Mouse (Mus musculus) lung, postnatal 0 days (tissue): ENCODE data around the gene Spag4. TPM values are rescaled to one million over a fixed set of nuclear protein-coding genes. Genes with fewer than 3 reads are reported as not detected.

ENCODE experiments used
- ATAC-seq: fragments of 200-750 bp; cut with Nextera tagmentation; 2 replicates; pipeline ENCODE4 v1.8.0; 2017; ENCODE audit warnings: moderate library complexity
- DNase-seq: peaks from one replicate; pipeline ENCODE4 v3.0.0-alpha.2; 2016; ENCODE audit warnings: low spot score
- H3K27ac ChIP-seq: fragments of 300-500 bp; sonication (generic); 2 replicates; pipeline ENCODE4 v1.5.1; 2014; ENCODE audit warnings: antibody characterized with exemption, mild to moderate bottlenecking, low read length, mixed read lengths
- H3K27me3 ChIP-seq: fragments of 300-500 bp; sonication (generic); replicated peaks from 2 replicates; pipeline ENCODE4 v1.6.1; 2014; ENCODE audit warnings: low read length, mixed read lengths; ENCODE audit not compliant: insufficient read depth
- H3K36me3 ChIP-seq: fragments of 300-500 bp; sonication (generic); 2 replicates; pipeline ENCODE4 v1.6.1; 2014; ENCODE audit warnings: low read length, mixed read lengths; ENCODE audit not compliant: insufficient read depth
- H3K4me1 ChIP-seq: fragments of 300-500 bp; sonication (generic); 2 replicates; pipeline ENCODE4 v1.6.1; 2014; ENCODE audit warnings: antibody characterized with exemption, low read depth, low read length, mixed read lengths; ENCODE audit not compliant: insufficient read depth
- H3K4me2 ChIP-seq: fragments of 300-500 bp; sonication (generic); replicated peaks from 2 replicates; pipeline ENCODE4 v1.6.1; 2014; ENCODE audit warnings: low read depth, mild to moderate bottlenecking, low read length, moderate library complexity, mixed read lengths
- H3K4me3 ChIP-seq: fragments of 300-500 bp; sonication (generic); 2 replicates; pipeline ENCODE4 v1.5.1; 2014; ENCODE audit warnings: low read depth, low read length
- H3K9ac ChIP-seq: fragments of 300-500 bp; sonication (generic); replicated peaks from 2 replicates; pipeline ENCODE4 v1.6.1; 2014; ENCODE audit warnings: low read depth, mild to moderate bottlenecking
- H3K9me3 ChIP-seq: fragments of 300-500 bp; sonication (generic); 2 replicates; pipeline ENCODE4 v1.6.1; 2016; ENCODE audit warnings: low read length, mixed read lengths
- CTCF ChIP-seq: IDR thresholded peaks from 2 replicates; pipeline ENCODE4 v1.5.1; 2016; ENCODE audit warnings: antibody characterized with exemption, mild to moderate bottlenecking
- EP300 ChIP-seq: IDR thresholded peaks from 2 replicates; pipeline ENCODE4 v1.6.1; 2016; ENCODE audit warnings: antibody characterized with exemption, mild to moderate bottlenecking, control low read depth
- WGBS: fragments of 180-500 bp; shearing (Covaris S2); extraction: QIAGEN DNeasy Blood & Tissue Kit; methylation state at CpG from one replicate; pipeline ENCODE4 v1.1.7; 2014; 5-methylcytosine and 5-hydroxymethylcytosine counted together
- polyA plus RNA-seq: library from polyadenylated mRNA; unstranded; fragments of >200 nt; fragmentation: Nextera tagmentation; extraction: Ambion mirVana; gene quantifications from 2 replicates; pipeline ENCODE4 v1.2.1, GENCODE M21; 2015

Gene Spag4
- 0.74 and 0.89 TPM in 2 replicates for polyA plus RNA-seq

DNA sequence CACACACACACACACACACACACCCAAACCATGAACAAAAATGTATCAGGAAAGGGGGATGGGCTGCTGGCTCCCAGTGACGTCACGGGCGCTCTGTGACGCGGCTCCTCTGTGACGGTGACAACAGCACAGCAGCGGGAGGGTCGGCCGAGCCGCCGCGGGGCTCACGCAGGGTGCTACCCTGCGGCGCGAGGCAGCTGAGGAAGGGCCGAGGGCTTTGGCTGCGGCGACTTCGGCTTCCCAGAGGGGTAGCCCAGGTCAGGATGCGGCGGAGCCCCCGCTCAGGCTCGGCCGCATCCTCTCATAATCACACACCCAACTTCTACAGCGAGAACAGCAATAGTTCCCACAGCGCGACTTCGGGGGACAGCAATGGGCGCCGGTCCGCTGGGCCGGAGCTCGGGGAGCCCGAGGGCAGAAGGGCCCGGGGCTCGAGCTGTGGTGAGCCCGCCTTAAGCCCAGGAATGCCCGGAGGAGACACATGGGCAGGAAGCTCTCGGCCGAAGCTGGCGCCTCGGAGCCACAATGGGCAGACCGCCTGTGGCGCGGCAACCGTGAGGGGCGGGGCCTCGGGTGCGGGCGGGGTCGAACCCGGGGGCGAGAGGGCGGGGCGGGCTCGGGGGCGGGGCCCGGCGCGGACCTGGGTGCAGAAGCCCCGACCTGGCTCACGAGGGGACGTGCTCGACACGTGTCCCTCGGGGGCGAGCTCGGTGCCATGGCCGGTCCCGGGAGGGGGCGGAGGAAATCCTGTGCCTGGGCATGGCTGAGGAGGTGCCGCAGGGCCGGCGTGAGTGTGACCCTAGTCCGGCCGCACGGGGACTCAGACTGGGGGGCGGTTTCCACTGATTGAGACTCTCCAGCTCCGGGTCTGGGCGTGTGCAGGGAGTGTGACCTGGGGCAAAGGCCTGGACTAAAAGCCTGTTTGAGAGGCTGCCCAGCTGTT lies at the start of gene Spag4:
TSS of gene Spag4 (plus strand) at position 77 of the 943 bp plus-strand sequence.
- WGBS: under 1% methylated on average over 42 of the region's 81 CpGs
- Histone ChIP-seq H3K9ac (peak within 1 kb of the TSS; percentile 64), H3K4me1 (no peaks in the 10 kb centered on the region; the same call in 1 of the 2 replicates), H3K27ac (peak within 1 kb of the TSS; percentile 62), H3K27me3 (no peaks in the 10 kb centered on the region), H3K36me3 (no peaks in the 10 kb centered on the region), H3K4me2 (peak within 1 kb of the TSS; percentile 99), H3K9me3 (no peaks in the 10 kb centered on the region), H3K4me3 (peak within 1 kb of the TSS; percentile 59)
- ATAC-seq: peak; percentile 87
- TF ChIP-seq CTCF (no peak), EP300 (no peak)
- peak; percentile 76 for DNase-seq

DNA sequence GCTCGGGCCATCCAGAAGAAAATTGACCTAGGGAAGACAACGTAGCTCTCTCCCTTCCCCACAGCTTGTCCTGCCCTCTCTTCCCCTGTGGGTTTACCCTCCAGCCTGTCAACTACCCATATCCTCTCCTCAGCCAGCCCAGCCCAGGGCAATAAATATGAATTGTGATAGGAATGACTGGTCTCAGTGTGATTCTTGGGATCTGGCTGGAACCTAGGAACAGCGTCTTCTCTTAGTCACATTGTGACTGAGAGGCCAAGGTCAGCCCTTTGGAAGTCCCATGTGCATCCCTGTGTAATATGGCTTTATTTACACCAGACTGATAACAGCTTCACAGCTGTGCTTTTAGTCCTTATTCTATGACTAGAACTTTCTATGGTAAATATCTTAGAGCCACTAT lies 46.9 kb upstream of the Spag4 start:
- H3K27me3 ChIP-seq: no peaks in the 10 kb centered on the region
- 91% methylated on average over 3 of the region's 3 CpGs for WGBS
- H3K36me3 ChIP-seq: peaks cover 49% of the 10 kb centered on the region
- no peaks in the 10 kb centered on the region for H3K9me3 ChIP-seq
- no peak for DNase-seq
- no peak overlapping the region for H3K27ac ChIP-seq
- ATAC-seq: no peak
- no peak overlapping the region for H3K9ac ChIP-seq
- H3K4me2 ChIP-seq: no peak overlapping the region
- TF ChIP-seq EP300: no peak
- no peak for TF ChIP-seq CTCF
- H3K4me3 ChIP-seq: no peak overlapping the region
- no peaks in the 10 kb centered on the region for H3K4me1 ChIP-seq

DNA sequence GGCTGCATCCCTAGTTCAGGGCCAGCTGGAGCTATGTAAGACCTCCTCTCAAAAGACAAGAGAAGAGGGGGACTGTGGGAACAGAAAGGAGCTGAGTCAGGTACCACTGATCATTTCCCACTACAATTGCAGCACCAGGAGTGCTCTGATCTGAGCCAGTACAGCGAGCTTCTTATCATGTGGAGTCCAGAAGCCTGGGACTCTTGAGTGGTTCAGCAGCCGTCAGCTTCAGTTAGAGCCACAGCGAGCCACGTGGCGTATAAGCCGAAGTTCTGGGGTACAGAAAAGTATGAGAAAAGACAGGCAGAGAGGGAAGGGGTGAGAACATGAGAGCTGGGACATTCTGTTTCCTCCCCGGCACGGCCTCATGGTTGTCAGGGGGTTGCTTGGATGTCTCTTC lies 43.8 kb upstream of the Spag4 start:
- no peak for ATAC-seq
- H3K9ac ChIP-seq: no peak overlapping the region

DNA sequence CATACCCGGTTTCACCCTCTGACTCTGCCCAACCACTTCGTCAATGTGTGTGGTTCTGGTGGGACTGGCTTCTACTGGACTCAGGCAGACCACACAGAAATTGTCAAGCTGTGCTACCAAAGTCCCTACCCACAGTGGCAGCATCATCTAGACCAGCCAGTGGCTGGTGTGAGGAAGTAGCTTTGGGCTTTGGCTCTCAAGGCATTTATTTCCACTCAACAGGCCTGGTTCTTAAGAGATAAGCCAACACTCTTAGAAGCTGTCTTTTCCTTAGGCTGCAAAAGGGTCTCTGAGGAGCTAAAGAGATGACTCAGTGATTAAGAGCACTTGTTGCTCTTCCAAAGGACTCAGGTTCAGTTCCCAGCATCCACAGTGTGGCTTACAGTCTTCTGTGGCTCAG lies 43.2 kb upstream of the Spag4 start:
- no peak for ATAC-seq
- Histone ChIP-seq H3K4me3 (no peak overlapping the region), H3K36me3 (peaks cover 13% of the 10 kb centered on the region), H3K9me3 (no peaks in the 10 kb centered on the region), H3K9ac (no peak overlapping the region), H3K4me2 (no peak overlapping the region), H3K27ac (no peak overlapping the region), H3K27me3 (no peaks in the 10 kb centered on the region), H3K4me1 (no peaks in the 10 kb centered on the region)
- no peak for DNase-seq
- TF ChIP-seq CTCF: no peak
- TF ChIP-seq EP300: no peak
- 75% methylated on average over 2 of the region's 2 CpGs for WGBS

More for the DNA sequence above, 43.8 kb upstream of the Spag4 start:
- DNase-seq: no peak
- H3K4me2 ChIP-seq: no peak overlapping the region
- H3K4me1 ChIP-seq: no peaks in the 10 kb centered on the region
- H3K4me3 ChIP-seq: no peak overlapping the region
- TF ChIP-seq CTCF: no peak
- no peak for TF ChIP-seq EP300
- H3K36me3 ChIP-seq: peaks cover 19% of the 10 kb centered on the region
- no peaks in the 10 kb centered on the region for H3K9me3 ChIP-seq
- no peak overlapping the region for H3K27ac ChIP-seq
- WGBS: 77% methylated on average over 8 of the region's 8 CpGs
- H3K27me3 ChIP-seq: no peaks in the 10 kb centered on the region

DNA sequence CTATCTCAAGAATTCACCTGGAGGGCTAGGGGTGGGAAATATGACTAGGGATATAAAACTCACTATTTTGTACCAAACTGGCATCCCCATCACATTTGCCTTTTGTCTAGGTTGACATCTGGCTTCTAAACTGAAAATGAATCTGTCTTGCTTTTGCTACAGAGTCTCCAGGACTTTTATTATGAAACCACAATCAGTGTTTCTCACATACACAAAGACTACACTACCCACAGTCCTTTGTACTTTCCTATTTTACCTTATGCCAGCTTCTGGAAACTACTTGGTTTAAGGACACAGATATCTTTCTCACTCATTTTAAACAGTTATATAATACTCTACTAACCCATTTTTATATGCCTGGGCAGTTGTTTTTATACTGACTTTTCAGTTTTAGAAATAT lies 39.5 kb upstream of the Spag4 start:
- no peak for ATAC-seq
- no peak for TF ChIP-seq CTCF
- TF ChIP-seq EP300: no peak
- no peaks in the 10 kb centered on the region for H3K4me1 ChIP-seq
- H3K27me3 ChIP-seq: no peaks in the 10 kb centered on the region
- no peak overlapping the region for H3K4me3 ChIP-seq
- DNase-seq: peak; percentile 11
- H3K9me3 ChIP-seq: no peaks in the 10 kb centered on the region
- H3K27ac ChIP-seq: no peak overlapping the region
- H3K4me2 ChIP-seq: no peak overlapping the region
- no peak overlapping the region for H3K9ac ChIP-seq
- H3K36me3 ChIP-seq: no peaks in the 10 kb centered on the region

DNA sequence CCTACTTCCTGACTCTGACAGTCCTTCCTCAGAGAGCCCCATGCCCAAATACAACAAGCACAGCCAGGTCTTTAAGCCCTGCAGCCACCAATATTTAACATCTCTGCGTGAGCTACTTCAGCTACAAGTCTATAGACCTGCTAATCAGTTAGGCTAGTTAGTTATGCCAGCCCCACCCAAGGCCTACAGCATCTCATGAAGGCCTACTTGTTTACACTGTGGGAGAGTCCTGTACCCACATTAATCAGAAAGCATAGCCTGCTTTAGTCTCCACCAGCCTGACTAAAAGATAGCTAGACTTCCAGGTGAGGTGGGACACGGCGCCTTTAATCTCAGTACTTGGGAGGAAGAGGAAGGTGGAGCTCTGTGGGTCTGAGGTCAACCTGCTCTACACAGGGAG lies 25.6 kb upstream of the Spag4 start:
- H3K36me3 ChIP-seq: no peaks in the 10 kb centered on the region
- H3K9me3 ChIP-seq: no peaks in the 10 kb centered on the region
- no peak overlapping the region for H3K4me2 ChIP-seq
- no peak overlapping the region for H3K27ac ChIP-seq
- H3K4me3 ChIP-seq: no peak overlapping the region
- H3K27me3 ChIP-seq: no peaks in the 10 kb centered on the region
- H3K9ac ChIP-seq: no peak overlapping the region
- no peaks in the 10 kb centered on the region for H3K4me1 ChIP-seq
- WGBS: 91% methylated on average over 3 of the region's 3 CpGs
- no peak for DNase-seq
- no peak for ATAC-seq
- TF ChIP-seq CTCF: no peak
- no peak for TF ChIP-seq EP300
